Mouse (Mus musculus) midbrain, embryonic 15.5 days (tissue): ENCODE results near the gene Megf9. TPM values are rescaled to one million over a fixed set of nuclear protein-coding genes. Genes with fewer than 3 reads are reported as not detected.

Experiments
- ATAC-seq: fragments of 200-750 bp; cut with Nextera tagmentation; replicated peaks from 2 replicates; pipeline ENCODE4 v1.8.0; 2017; ENCODE audit warnings: moderate TSS enrichment
- H3K27ac ChIP-seq: fragments of 300-500 bp; sonication (generic); 2 replicates; pipeline ENCODE4 v1.5.1; 2015; ENCODE audit warnings: mild to moderate bottlenecking, inconsistent platforms
- H3K27me3 ChIP-seq: fragments of 300-500 bp; sonication (generic); replicated peaks from 2 replicates; pipeline ENCODE4 v1.6.1; 2015; ENCODE audit warnings: inconsistent platforms
- H3K36me3 ChIP-seq: fragments of 300-500 bp; sonication (generic); replicated peaks from 2 replicates; pipeline ENCODE4 v1.6.1; 2015; ENCODE audit warnings: inconsistent platforms
- H3K4me1 ChIP-seq: fragments of 300-500 bp; sonication (generic); 2 replicates; pipeline ENCODE4 v1.6.1; 2015; ENCODE audit warnings: inconsistent platforms
- H3K4me2 ChIP-seq: fragments of 300-500 bp; sonication (generic); 2 replicates; pipeline ENCODE4 v1.6.1; 2015; ENCODE audit warnings: inconsistent platforms, mild to moderate bottlenecking, moderate library complexity
- H3K4me3 ChIP-seq: fragments of 300-500 bp; sonication (generic); 2 replicates; pipeline ENCODE4 v1.5.1; 2015; ENCODE audit warnings: mild to moderate bottlenecking, inconsistent platforms
- H3K9ac ChIP-seq: fragments of 300-500 bp; sonication (generic); 2 replicates; pipeline ENCODE4 v1.6.1; 2015; ENCODE audit warnings: mild to moderate bottlenecking, inconsistent platforms
- H3K9me3 ChIP-seq: fragments of 300-500 bp; sonication (generic); 2 replicates; pipeline ENCODE4 v1.6.1; 2016; ENCODE audit warnings: inconsistent platforms
- WGBS: fragments of 180-500 bp; shearing (Covaris S2); methylation state at CpG from one replicate; pipeline ENCODE4 v1.1.7; 2015; ENCODE audit warnings: mixed read lengths; 5-methylcytosine and 5-hydroxymethylcytosine counted together
- polyA plus RNA-seq: library from polyadenylated mRNA; unstranded; fragments of >200 nt; fragmentation: Nextera tagmentation; extraction: Ambion mirVana; gene quantifications from 2 replicates; pipeline ENCODE4 v1.2.1, GENCODE M21; 2015

Gene Megf9
- polyA plus RNA-seq, 1 experiment from 2014 or later = 32.2 TPM

- ATAC-seq = peak; percentile 91
- no peak overlapping the region for H3K4me2 ChIP-seq
- WGBS = 58% methylated on average over 9 of the region's 9 CpGs
- H3K9ac ChIP-seq = no peak overlapping the region; the same call in 1 of the 2 replicates
- H3K36me3 ChIP-seq = no peaks in the 10 kb centered on the region
- peak overlapping the region; percentile 62 for H3K27ac ChIP-seq
- no peaks in the 10 kb centered on the region for H3K9me3 ChIP-seq
- H3K4me3 ChIP-seq = no peak overlapping the region
- H3K27me3 ChIP-seq = no peaks in the 10 kb centered on the region
- peaks cover 10% of the 10 kb centered on the region for H3K4me1 ChIP-seq
Observed at GRCm38 (mm10) chr4:70402109-70402819, 132.5 kb downstream of the Megf9 start.

GRCm38 (mm10) chr4:70399476-70399875 is 135.3 kb downstream of the Megf9 start:
- no peaks in the 10 kb centered on the region for H3K36me3 ChIP-seq
- no peak overlapping the region for H3K4me3 ChIP-seq
- no peaks in the 10 kb centered on the region for H3K27me3 ChIP-seq
- H3K4me1 ChIP-seq = peaks cover 10% of the 10 kb centered on the region
- H3K4me2 ChIP-seq = no peak overlapping the region
- WGBS = 86% methylated on average over 5 of the region's 5 CpGs
- H3K9me3 ChIP-seq = no peaks in the 10 kb centered on the region
- no peak for ATAC-seq
- H3K9ac ChIP-seq = no peak overlapping the region
- no peak overlapping the region for H3K27ac ChIP-seq

- no peak overlapping the region for H3K9ac ChIP-seq
- ATAC-seq = no peak
- 85% methylated on average over 2 of the region's 2 CpGs for WGBS
- no peak overlapping the region for H3K27ac ChIP-seq
- H3K4me1 ChIP-seq = peaks cover 10% of the 10 kb centered on the region
- H3K36me3 ChIP-seq = no peaks in the 10 kb centered on the region
- no peak overlapping the region for H3K4me3 ChIP-seq
- H3K9me3 ChIP-seq = no peaks in the 10 kb centered on the region
- no peak overlapping the region for H3K4me2 ChIP-seq
- no peaks in the 10 kb centered on the region for H3K27me3 ChIP-seq
Observed at GRCm38 (mm10) chr4:70399074-70399473, 135.7 kb downstream of the Megf9 start.

GRCm38 (mm10) chr4:70398088-70398487 is 136.7 kb downstream of the Megf9 start:
- ATAC-seq = no peak
- H3K36me3 ChIP-seq = no peaks in the 10 kb centered on the region
- 84% methylated on average over 4 of the region's 4 CpGs for WGBS
- no peak overlapping the region for H3K4me3 ChIP-seq
- no peak overlapping the region for H3K9ac ChIP-seq
- H3K4me1 ChIP-seq = peaks cover 10% of the 10 kb centered on the region
- no peak overlapping the region for H3K4me2 ChIP-seq
- H3K9me3 ChIP-seq = no peaks in the 10 kb centered on the region
- H3K27ac ChIP-seq = no peak overlapping the region
- no peaks in the 10 kb centered on the region for H3K27me3 ChIP-seq

GRCm38 (mm10) chr4:70396701-70397100 is 138.1 kb downstream of the Megf9 start:
- H3K4me3 ChIP-seq = no peak overlapping the region
- H3K27me3 ChIP-seq = no peaks in the 10 kb centered on the region
- H3K9ac ChIP-seq = no peak overlapping the region
- 92% methylated on average over 5 of the region's 5 CpGs for WGBS
- ATAC-seq = no peak
- H3K4me1 ChIP-seq = peaks cover 1% of the 10 kb centered on the region; the same call in 1 of the 2 replicates
- H3K27ac ChIP-seq = no peak overlapping the region
- no peak overlapping the region for H3K4me2 ChIP-seq
- H3K9me3 ChIP-seq = no peaks in the 10 kb centered on the region
- no peaks in the 10 kb centered on the region for H3K36me3 ChIP-seq

GRCm38 (mm10) chr4:70394736-70395135 is 140.1 kb downstream of the Megf9 start:
- ATAC-seq = no peak
- Histone ChIP-seq H3K9ac (no peak overlapping the region), H3K27ac (no peak overlapping the region), H3K9me3 (no peaks in the 10 kb centered on the region), H3K4me2 (no peak overlapping the region), H3K27me3 (no peaks in the 10 kb centered on the region), H3K4me3 (no peak overlapping the region), H3K4me1 (no peaks in the 10 kb centered on the region), H3K36me3 (no peaks in the 10 kb centered on the region)
- WGBS = 86% methylated on average over 2 of the region's 2 CpGs

GRCm38 (mm10) chr4:70391760-70392372 is 142.9 kb downstream of the Megf9 start:
- 91% methylated on average over 11 of the region's 11 CpGs for WGBS
- Histone ChIP-seq H3K9ac (no peak overlapping the region), H3K4me2 (no peak overlapping the region), H3K27ac (no peak overlapping the region), H3K4me3 (no peak overlapping the region), H3K36me3 (no peaks in the 10 kb centered on the region), H3K9me3 (no peaks in the 10 kb centered on the region), H3K4me1 (no peaks in the 10 kb centered on the region), H3K27me3 (no peaks in the 10 kb centered on the region)
- ATAC-seq = no peak

GRCm38 (mm10) chr4:70391073-70391472 is 143.7 kb downstream of the Megf9 start:
- no peak overlapping the region for H3K9ac ChIP-seq
- no peaks in the 10 kb centered on the region for H3K27me3 ChIP-seq
- H3K27ac ChIP-seq = no peak overlapping the region
- H3K36me3 ChIP-seq = no peaks in the 10 kb centered on the region
- no peak overlapping the region for H3K4me2 ChIP-seq
- WGBS = 90% methylated on average over 9 of the region's 9 CpGs
- H3K4me1 ChIP-seq = no peaks in the 10 kb centered on the region
- no peak for ATAC-seq
- H3K4me3 ChIP-seq = no peak overlapping the region
- H3K9me3 ChIP-seq = no peaks in the 10 kb centered on the region

- no peaks in the 10 kb centered on the region for H3K4me1 ChIP-seq
- H3K36me3 ChIP-seq = no peaks in the 10 kb centered on the region
- no peak overlapping the region for H3K9ac ChIP-seq
- H3K4me3 ChIP-seq = no peak overlapping the region
- no peaks in the 10 kb centered on the region for H3K27me3 ChIP-seq
- no peak overlapping the region for H3K27ac ChIP-seq
- H3K4me2 ChIP-seq = no peak overlapping the region
- 93% methylated on average over 5 of the region's 5 CpGs for WGBS
- H3K9me3 ChIP-seq = no peaks in the 10 kb centered on the region
- no peak for ATAC-seq
Observed at GRCm38 (mm10) chr4:70386206-70386605, 148.6 kb downstream of the Megf9 start.

- H3K27me3 ChIP-seq = no peaks in the 10 kb centered on the region
- H3K27ac ChIP-seq = no peak overlapping the region
- H3K9ac ChIP-seq = no peak overlapping the region
- no peaks in the 10 kb centered on the region for H3K9me3 ChIP-seq
- no peak; the same call in 1 of the 2 replicates for ATAC-seq
- H3K36me3 ChIP-seq = no peaks in the 10 kb centered on the region
- 54% methylated on average over 4 of the region's 4 CpGs for WGBS
- no peak overlapping the region for H3K4me2 ChIP-seq
- no peaks in the 10 kb centered on the region for H3K4me1 ChIP-seq
- no peak overlapping the region for H3K4me3 ChIP-seq
Observed at GRCm38 (mm10) chr4:70377359-70377758, 157.4 kb downstream of the Megf9 start.

Other genes starting within 250 kb of the Megf9 start
- gene Cdk5rap2, start 124.6 kb downstream of the Megf9 start, polyA plus RNA-seq = 8.0 and 8.7 TPM in 2 replicates